Mouse (Mus musculus): ENCODE data around the gene Cntd1.

Gene Cntd1

DNA sequence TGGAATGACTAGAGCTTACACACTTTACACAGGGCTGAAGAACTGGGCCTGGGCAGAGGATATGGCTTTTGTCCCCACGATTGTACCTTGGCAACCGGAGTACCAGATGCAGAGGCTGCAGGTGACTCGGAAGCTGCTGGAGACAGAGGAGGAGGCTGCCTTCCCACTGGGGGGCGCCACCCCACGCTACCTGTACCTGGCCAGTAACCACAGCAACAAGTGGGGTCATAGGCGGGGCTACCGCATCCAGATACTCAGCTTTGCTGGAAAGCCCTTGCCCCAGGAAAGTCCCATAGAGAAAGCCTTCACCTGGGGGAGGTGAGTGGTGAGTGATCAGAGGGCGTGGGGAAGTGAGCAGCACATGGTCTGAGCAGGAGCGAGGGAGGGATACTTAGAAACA, 56.9 kb downstream of the Cntd1 start:
- DNase-seq, result no peak

DNA sequence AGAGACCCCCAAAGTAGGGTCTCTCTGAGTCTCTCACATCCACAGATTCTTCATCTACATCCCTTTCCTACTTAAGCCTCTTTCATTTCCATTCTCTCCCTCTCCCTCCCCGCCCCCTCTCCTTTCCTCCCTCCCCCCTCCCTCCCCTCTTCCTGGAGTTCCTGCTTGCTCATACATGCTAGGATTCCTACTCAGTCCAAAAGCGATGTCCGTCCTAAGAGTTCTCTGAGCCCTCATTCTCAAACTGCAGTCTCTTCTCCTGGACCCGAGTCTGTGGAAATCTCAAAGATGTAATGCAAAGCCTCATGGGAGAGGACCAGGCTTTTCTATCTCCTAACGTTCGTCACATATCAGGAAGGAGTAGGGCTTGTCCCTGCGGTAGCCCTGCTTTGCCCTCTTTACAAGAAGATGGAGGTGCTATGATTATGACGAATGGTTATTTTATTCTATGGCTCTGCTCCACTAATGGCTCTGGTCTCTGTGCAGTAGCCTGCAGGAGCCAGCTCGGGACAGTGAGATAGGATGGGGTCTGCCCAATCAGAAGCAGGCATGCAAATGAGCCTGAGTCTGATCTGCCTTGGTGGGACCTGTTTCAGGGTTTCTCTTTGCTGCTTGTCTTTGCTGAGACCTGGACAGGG, 59.4 kb downstream of the Cntd1 start:
- DNase-seq, result no peak
